Mouse (Mus musculus): ENCODE measurements around the gene Med13. TPM values are rescaled to one million over a fixed set of nuclear protein-coding genes. Genes with fewer than 3 reads are reported as not detected.
"Not testable (repeated sequence)": the region's sequence is repeated elsewhere in the genome, so short reads cannot be mapped to it uniquely, and the experiment has no call there.

The Med13 gene
- total RNA-seq, 2 experiments from 2014 or later: 56.2 to 56.5 TPM

DNA sequence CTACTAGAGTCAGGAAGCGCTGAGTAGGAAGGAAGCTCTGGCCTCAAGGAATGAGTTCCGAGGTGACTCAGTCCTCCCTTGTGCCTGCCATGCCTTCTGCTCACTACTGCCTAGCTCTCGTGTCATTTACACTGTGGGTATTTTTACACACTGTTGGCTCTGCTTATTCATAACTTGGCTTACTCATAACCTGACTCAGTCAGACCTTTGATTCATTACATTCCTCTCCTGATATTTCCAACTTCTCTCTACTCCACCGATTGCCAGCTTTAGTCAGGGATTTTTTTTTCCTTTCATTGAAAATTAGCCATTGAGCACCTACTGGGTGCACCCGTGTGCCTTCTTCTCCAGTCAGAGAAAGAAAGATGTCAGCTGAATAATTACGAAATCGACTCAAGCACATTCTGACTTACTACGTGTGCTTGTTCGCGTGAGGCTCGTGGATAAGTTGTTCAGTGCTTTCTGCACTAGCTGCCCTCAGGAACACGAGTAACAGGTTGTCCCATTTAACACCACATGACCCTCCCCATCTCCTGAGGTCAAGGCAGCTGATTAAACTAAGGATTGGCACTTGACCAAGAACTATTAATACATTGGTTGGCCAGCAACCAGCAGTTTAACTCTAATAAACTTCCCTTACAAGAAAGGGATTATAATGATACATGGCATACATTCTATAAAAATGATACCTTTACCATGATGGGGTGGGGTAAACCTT lies 23.3 kb upstream of the Med13 start:
- DNase-seq (ENCODE audit: low spot score in 2 of 2): no peak

GRCm38 (mm10) chr11:86378981-86379380 lies 21.6 kb upstream of the Med13 start:
- DNase-seq (ENCODE audit: low spot score in 2 of 2): no peak

DNA sequence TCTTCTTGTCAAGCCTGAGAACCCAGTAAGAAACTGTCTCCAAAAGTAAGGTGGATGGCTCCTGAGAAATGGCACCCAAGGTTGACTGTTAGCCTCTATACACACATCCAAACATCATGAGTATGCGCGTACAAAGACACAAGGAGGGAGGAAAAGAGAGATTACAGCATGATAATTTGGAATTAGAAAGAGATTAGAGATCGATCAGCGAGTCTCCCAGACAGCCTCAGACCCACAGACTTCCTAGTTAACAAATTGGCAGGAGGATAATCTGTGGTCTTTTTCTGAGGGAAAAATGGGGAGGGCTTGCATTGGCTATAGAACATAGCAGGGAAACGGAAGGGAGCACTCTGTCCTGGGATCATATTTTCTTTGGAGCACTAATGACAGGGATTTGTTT lies 20.4 kb upstream of the Med13 start:
- no peak for DNase-seq (ENCODE audit: low spot score in 2 of 2)

DNA sequence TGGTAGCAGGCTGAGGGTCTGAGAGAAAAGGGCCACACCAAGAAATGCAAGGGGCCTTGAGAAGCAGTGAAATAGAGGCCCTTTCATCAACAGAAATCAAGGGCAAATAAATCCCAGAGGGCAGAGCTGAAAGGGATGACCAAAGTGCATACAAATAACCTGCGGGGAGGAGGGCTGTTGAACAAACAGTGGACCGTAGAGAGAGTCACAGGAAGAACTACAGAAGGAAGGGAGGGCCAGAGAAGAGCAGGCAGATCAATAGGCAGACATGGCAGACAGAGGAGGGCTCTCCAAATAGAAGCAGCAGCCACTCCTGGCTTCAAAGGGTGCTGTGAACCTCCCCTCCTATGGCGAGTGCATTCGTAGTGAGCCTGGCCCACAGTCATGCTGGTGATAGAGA lies 19.3 kb upstream of the Med13 start:
- no peak for DNase-seq (ENCODE audit: low spot score in 2 of 2)

- no peak for DNase-seq (ENCODE audit: low spot score in 2 of 2)
Measured at GRCm38 (mm10) chr11:86375086-86375485, 17.7 kb upstream of the Med13 start.

- DNase-seq (ENCODE audit: low spot score in 2 of 2): no peak
Measured at GRCm38 (mm10) chr11:86371266-86371665, 13.9 kb upstream of the Med13 start.

DNA sequence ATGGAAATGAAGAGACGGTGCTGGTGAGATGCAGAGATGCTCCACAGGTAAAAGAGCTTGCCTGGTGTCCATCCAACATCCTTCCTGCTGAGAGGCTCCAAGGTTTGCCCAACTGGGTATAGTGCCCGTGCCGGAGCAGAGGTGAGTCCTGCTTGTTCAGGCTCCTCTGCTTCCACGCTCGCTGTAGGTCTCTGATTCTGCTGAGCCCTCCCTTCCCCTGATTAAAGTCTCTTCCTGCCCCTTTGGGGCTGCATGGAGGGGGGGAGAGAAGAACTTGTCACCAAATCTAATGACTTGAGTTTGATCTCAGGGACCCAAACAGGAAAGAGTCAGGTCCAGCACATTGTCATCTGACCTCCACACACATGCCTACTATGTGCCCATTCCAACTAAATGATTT lies 12.5 kb upstream of the Med13 start:
- DNase-seq (ENCODE audit: low spot score in 2 of 2): no peak

GRCm38 (mm10) chr11:86369003-86369402 lies 11.6 kb upstream of the Med13 start:
- DNase-seq (ENCODE audit: low spot score in 2 of 2): no peak

GRCm38 (mm10) chr11:86364709-86365452 lies 7.5 kb upstream of the Med13 start:
- DNase-seq (ENCODE audit: low spot score in 2 of 2): no peak

GRCm38 (mm10) chr11:86357984-86358528 lies 654 bp upstream of the Med13 start:
- DNase-seq (ENCODE audit: low spot score in 2 of 2): peak; percentile 99

GRCm38 (mm10) chr11:86356007-86356853 lies 1.2 kb downstream of the Med13 start:
- DNase-seq (ENCODE audit: low spot score in 2 of 2): no peak

- no peak for DNase-seq (ENCODE audit: low spot score in 2 of 2)
Measured at GRCm38 (mm10) chr11:86353586-86353985, 3.8 kb downstream of the Med13 start.

GRCm38 (mm10) chr11:86351766-86352315 lies 5.6 kb downstream of the Med13 start:
- no peak for DNase-seq (ENCODE audit: low spot score in 2 of 2)

- DNase-seq (ENCODE audit: low spot score in 2 of 2): no peak
Measured at GRCm38 (mm10) chr11:86350636-86351138, 6.7 kb downstream of the Med13 start.

- DNase-seq (ENCODE audit: low spot score in 2 of 2): no peak
Measured at GRCm38 (mm10) chr11:86349325-86349724, 8.1 kb downstream of the Med13 start.

DNA sequence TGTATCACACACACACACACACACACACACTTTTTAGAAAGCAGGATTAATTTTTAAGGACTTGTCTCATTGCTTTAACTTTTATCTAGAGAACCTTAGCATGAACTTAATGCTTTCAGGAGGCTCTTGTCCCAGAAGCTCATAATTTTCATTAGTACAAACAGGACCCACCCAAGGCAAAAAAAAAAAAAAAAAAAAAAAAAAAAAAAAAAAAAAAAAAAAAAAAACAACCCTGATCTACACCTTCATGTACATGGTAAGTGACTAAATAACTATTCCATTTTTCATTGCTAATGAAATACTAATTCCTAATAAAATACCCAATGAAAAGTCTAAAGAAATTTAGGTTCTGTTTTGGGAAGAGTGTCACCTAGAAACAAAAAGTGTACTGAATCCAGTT lies 8.5 kb downstream of the Med13 start:
- no peak for DNase-seq (ENCODE audit: low spot score in 2 of 2)

DNA sequence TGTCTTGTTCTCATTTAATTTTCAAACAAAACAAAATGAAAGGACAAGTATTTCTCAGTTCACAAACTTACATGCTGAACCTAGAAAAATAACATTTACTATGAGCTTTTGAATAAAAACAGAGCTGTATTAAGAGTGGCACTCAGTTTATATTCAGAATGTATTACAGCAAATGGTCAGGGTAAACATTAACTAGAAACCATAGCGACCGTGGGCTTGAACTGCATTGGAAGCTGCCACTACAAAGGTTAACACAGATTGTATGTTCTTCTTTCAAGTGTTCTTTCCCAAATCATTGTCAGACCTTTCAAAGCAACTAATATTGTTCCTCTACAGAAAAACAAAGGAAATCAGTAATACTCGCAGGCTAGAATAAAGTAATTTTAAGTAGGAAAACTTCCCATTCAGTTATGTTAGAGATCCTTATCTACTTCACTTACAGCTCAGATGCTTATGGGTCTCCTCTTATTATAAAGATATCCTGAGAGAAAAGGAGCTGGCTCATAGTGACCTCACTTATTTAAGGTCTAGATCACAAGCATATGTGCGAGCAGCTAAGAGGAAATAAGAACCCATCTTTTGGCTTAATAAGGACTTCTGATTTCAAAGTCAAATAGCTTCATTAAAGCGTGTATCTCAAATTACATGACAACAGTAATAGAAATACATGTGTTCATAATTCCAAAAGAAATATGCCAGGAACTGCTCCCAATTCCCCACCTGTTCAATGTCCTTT lies 9.8 kb downstream of the Med13 start:
- DNase-seq (ENCODE audit: low spot score in 2 of 2): no peak

DNA sequence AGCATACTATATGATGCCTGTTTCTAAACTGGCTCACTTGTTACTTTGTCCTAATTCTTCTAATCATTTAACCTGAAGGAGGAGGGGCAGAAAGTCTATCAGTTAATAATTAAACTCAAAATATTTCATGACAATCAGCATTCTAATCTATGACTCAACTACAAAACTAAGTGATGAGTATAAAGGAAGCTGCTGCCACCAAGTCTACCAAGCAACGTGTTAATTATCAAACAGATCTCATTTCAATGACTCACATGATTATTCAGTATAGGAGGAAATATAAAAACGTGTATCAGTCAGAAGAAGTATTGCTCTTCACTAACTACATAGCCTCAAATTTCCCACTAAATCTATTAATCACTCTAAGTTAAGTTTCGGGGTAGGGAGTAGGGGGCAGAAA lies 10.9 kb downstream of the Med13 start:
- no peak for DNase-seq (ENCODE audit: low spot score in 2 of 2)

GRCm38 (mm10) chr11:86344940-86345339 lies 12.5 kb downstream of the Med13 start:
- not testable (repeated sequence) for DNase-seq (ENCODE audit: low spot score in 2 of 2)

DNA sequence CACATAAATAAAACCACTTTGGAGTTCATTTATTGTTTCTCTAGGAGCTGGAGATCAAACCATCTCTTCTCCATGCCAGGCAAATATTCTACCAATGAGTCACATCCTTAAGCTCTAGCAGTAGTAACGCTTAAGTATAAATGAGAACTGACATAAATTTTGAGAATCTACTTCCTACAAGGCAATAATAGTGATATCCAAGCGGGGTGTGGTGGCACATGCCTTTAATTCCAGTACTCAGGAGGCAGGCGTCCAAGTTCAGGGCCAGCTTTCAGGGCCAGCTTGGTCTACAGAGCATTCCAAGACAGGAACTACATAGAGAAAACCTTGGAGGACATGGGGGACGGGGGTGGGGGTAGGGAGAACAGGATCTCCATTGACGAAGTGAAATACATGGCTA lies 33.2 kb downstream of the Med13 start:
- no peak for DNase-seq (ENCODE audit: low spot score in 2 of 2)

Measured in adrenal gland, postnatal 4 days (tissue).